ENCODE assay signal across 26 mouse cellular contexts in the genomic region with DNA sequence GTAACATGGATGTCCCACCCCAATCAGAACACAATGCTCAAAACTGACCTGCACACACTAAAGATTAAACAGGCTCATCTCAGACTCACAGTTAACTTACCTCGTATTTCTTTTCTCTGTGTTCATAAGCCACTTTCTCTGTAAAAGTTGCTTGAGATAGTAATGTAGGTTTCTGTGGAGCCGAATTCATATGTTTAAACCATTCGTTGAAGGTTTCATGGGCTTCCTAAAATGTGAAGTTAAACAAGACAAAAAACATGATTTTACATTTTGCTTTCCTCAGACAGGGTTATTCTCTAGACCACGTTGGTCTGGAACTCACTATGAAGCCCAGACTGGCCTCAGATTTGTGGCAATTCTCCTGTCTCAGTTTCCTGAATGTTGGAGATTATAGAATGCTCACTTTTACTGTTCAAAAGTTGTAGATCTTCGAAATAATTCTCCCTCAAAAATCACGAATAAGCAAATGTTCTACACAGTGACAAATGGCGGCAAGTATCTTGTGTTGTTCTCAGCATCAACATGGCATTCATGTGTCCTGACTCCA. TPM values are rescaled to one million over a fixed set of nuclear protein-coding genes. Genes with fewer than 3 reads are reported as not detected.
"Had no signal": no experiment of that assay in that cellular context is flagged by ENCODE, and none has a peak within 500 bp of the region (broad histone marks: within the 10 kb centered on the region; RNA-seq: fewer than 3 reads in every experiment).

No protein-coding gene starts in this region.

- H3K9me3 ChIP-seq: embryonic facial prominence, embryonic 10.5 days; embryonic facial prominence, embryonic 12.5 days; embryonic facial prominence, embryonic 13.5 days; embryonic facial prominence, embryonic 15.5 days; forebrain, embryonic 10.5 days; forebrain, embryonic 12.5 days; forebrain, embryonic 13.5 days; forebrain, embryonic 15.5 days had no signal

- DNase-seq: cerebellum, adult 9-11 months; cerebellum, postnatal 10 days; cerebellum, postnatal 14 days; cerebellum, postnatal 25 days; cerebellum, postnatal 36 days; embryo, embryonic 11 days; forebrain, postnatal 0 days; gastrocnemius, adult 2 months; gastrocnemius, postnatal 10 days; gastrocnemius, postnatal 14 days; gastrocnemius, postnatal 25 days; gastrocnemius, postnatal 36 days; heart, adult 11 months; heart, adult 18-20 months; heart, adult 2 months had no signal

- H3K4me3 ChIP-seq: embryonic facial prominence, embryonic 10.5 days; embryonic facial prominence, embryonic 12.5 days; embryonic facial prominence, embryonic 13.5 days; embryonic facial prominence, embryonic 15.5 days; erythroblast, embryonic 14.5 days; forebrain, embryonic 10.5 days; forebrain, embryonic 12.5 days; forebrain, embryonic 13.5 days; forebrain, embryonic 15.5 days; gastrocnemius, adult 2 months; heart, adult 2 months had no signal

- H3K9ac ChIP-seq: embryonic facial prominence, embryonic 12.5 days; embryonic facial prominence, embryonic 13.5 days; embryonic facial prominence, embryonic 15.5 days; forebrain, embryonic 12.5 days; forebrain, embryonic 13.5 days; forebrain, embryonic 15.5 days; forebrain, postnatal 0 days had no signal

- H3K27ac ChIP-seq: embryonic facial prominence, embryonic 10.5 days; embryonic facial prominence, embryonic 12.5 days; embryonic facial prominence, embryonic 13.5 days; embryonic facial prominence, embryonic 15.5 days; forebrain, embryonic 10.5 days; forebrain, embryonic 12.5 days; forebrain, embryonic 13.5 days; forebrain, embryonic 15.5 days; gastrocnemius, adult 2 months; heart, adult 2 months had no signal

- ATAC-seq: forebrain, embryonic 13.5 days; forebrain, embryonic 14.5 days; forebrain, embryonic 15.5 days; forebrain, embryonic 16.5 days; forebrain, postnatal 0 days had no signal

- H3K4me2 ChIP-seq: embryonic facial prominence, embryonic 12.5 days; embryonic facial prominence, embryonic 13.5 days; embryonic facial prominence, embryonic 15.5 days; forebrain, embryonic 12.5 days; forebrain, embryonic 13.5 days; forebrain, embryonic 15.5 days had no signal

- H3K27me3 ChIP-seq: embryonic facial prominence, embryonic 12.5 days; embryonic facial prominence, embryonic 13.5 days; embryonic facial prominence, embryonic 15.5 days; forebrain, embryonic 12.5 days; forebrain, embryonic 13.5 days; forebrain, embryonic 15.5 days had no signal

- H3K4me1 ChIP-seq: embryonic facial prominence, embryonic 10.5 days; embryonic facial prominence, embryonic 12.5 days; embryonic facial prominence, embryonic 13.5 days; embryonic facial prominence, embryonic 15.5 days; forebrain, embryonic 10.5 days; forebrain, embryonic 12.5 days; forebrain, embryonic 13.5 days; forebrain, embryonic 15.5 days had no signal

RNA-seq across cellular contexts. Expression of gene Slc35e3, which starts 11.7 kb away (rescaled TPM):
- polyA plus RNA-seq: erythroblast, embryonic 14.5 days had no signal
